Mouse (Mus musculus): Measurements from ENCODE around the gene Zc3hav1l. TPM values are rescaled to one million over a fixed set of nuclear protein-coding genes. Genes with fewer than 3 reads are reported as not detected.
A peak's percentile ranks its signal among the peaks of the same experiment; 100 is the strongest.

Zc3hav1l gene
- 8.1 and 10.2 TPM in 2 replicates for polyA plus RNA-seq (2014; fragmentation: Nextera tagmentation; extraction: Ambion mirVana)

- ATAC-seq (ENCODE audit: low FRiP score, low TSS enrichment) (peak; percentile 92), DNase-seq (peak; percentile 89)
- H3K4me3 ChIP-seq (replicated peaks; ENCODE audit: low read depth, low read length): peak within 1 kb of the TSS; percentile 78
- H3K27me3 ChIP-seq (ENCODE audit: control insufficient read depth, insufficient read depth, low read length): no peaks in the 10 kb centered on the region
- under 1% methylated on average over 68 of the region's 70 CpGs for WGBS
- peak within 1 kb of the TSS; percentile 96 for H3K27ac ChIP-seq (replicated peaks; ENCODE audit: low read depth, low read length)
- H3K4me1 ChIP-seq (ENCODE audit: control insufficient read depth, insufficient read depth, low read length): peaks cover 9% of the 10 kb centered on the region; the same call in 1 of the 2 replicates
- peaks cover 19% of the 10 kb centered on the region for H3K36me3 ChIP-seq (ENCODE audit: control insufficient read depth, insufficient read depth, low read length)
- H3K9me3 ChIP-seq (ENCODE audit: control insufficient read depth, low read length): no peaks in the 10 kb centered on the region
- peak within 1 kb of the TSS; percentile 76 for H3K4me2 ChIP-seq (ENCODE audit: low read length)
- H3K9ac ChIP-seq (replicated peaks; ENCODE audit: low read length): peak within 1 kb of the TSS; percentile 95
These were observed at the start of gene Zc3hav1l for GRCm38 (mm10) chr6:38298761-38299401. TSS of gene Zc3hav1l (minus strand) at chr6:38299259.

GRCm38 (mm10) chr6:38347875-38348274, 48.8 kb upstream of the Zc3hav1l start:
- ATAC-seq (ENCODE audit: low FRiP score, low TSS enrichment) (no peak), DNase-seq (no peak)
- no peak overlapping the region for H3K4me2 ChIP-seq (ENCODE audit: low read length)
- no peak overlapping the region for H3K9ac ChIP-seq (replicated peaks; ENCODE audit: low read length)
- H3K36me3 ChIP-seq (ENCODE audit: control insufficient read depth, insufficient read depth, low read length): no peaks in the 10 kb centered on the region
- no peaks in the 10 kb centered on the region for H3K4me1 ChIP-seq (ENCODE audit: control insufficient read depth, insufficient read depth, low read length)
- WGBS: 80% methylated on average over 5 of the region's 5 CpGs
- no peak overlapping the region for H3K27ac ChIP-seq (replicated peaks; ENCODE audit: low read depth, low read length)
- H3K9me3 ChIP-seq (ENCODE audit: control insufficient read depth, low read length): no peaks in the 10 kb centered on the region
- peaks cover 21% of the 10 kb centered on the region for H3K27me3 ChIP-seq (ENCODE audit: control insufficient read depth, insufficient read depth, low read length)
- no peak overlapping the region for H3K4me3 ChIP-seq (replicated peaks; ENCODE audit: low read depth, low read length)

- Histone ChIP-seq H3K9me3 (ENCODE audit: control insufficient read depth, low read length) (no peaks in the 10 kb centered on the region), H3K4me1 (ENCODE audit: control insufficient read depth, insufficient read depth, low read length) (no peaks in the 10 kb centered on the region), H3K36me3 (ENCODE audit: control insufficient read depth, insufficient read depth, low read length) (no peaks in the 10 kb centered on the region), H3K4me2 (ENCODE audit: low read length) (no peak overlapping the region), H3K9ac (replicated peaks; ENCODE audit: low read length) (no peak overlapping the region), H3K4me3 (replicated peaks; ENCODE audit: low read depth, low read length) (no peak overlapping the region), H3K27ac (replicated peaks; ENCODE audit: low read depth, low read length) (no peak overlapping the region), H3K27me3 (ENCODE audit: control insufficient read depth, insufficient read depth, low read length) (peaks cover 3% of the 10 kb centered on the region)
- WGBS: 54% methylated on average over 7 of the region's 7 CpGs
- ATAC-seq (ENCODE audit: low FRiP score, low TSS enrichment): no peak
- DNase-seq: no peak
These were observed 46.7 kb upstream of the Zc3hav1l start for GRCm38 (mm10) chr6:38345796-38346195.

- H3K4me3 ChIP-seq (replicated peaks; ENCODE audit: low read depth, low read length): no peak overlapping the region
- H3K4me1 ChIP-seq (ENCODE audit: control insufficient read depth, insufficient read depth, low read length): no peaks in the 10 kb centered on the region
- no peaks in the 10 kb centered on the region for H3K9me3 ChIP-seq (ENCODE audit: control insufficient read depth, low read length)
- ATAC-seq (ENCODE audit: low FRiP score, low TSS enrichment): no peak
- H3K9ac ChIP-seq (replicated peaks; ENCODE audit: low read length): no peak overlapping the region
- no peak for DNase-seq
- WGBS: 84% methylated on average over 7 of the region's 7 CpGs
- no peaks in the 10 kb centered on the region for H3K36me3 ChIP-seq (ENCODE audit: control insufficient read depth, insufficient read depth, low read length)
- H3K27me3 ChIP-seq (ENCODE audit: control insufficient read depth, insufficient read depth, low read length): no peaks in the 10 kb centered on the region
- no peak overlapping the region for H3K4me2 ChIP-seq (ENCODE audit: low read length)
- H3K27ac ChIP-seq (replicated peaks; ENCODE audit: low read depth, low read length): no peak overlapping the region
These were observed 45.1 kb upstream of the Zc3hav1l start for GRCm38 (mm10) chr6:38344006-38344670.

- Histone ChIP-seq H3K4me3 (replicated peaks; ENCODE audit: low read depth, low read length) (no peak overlapping the region), H3K9ac (replicated peaks; ENCODE audit: low read length) (no peak overlapping the region), H3K27ac (replicated peaks; ENCODE audit: low read depth, low read length) (no peak overlapping the region), H3K9me3 (ENCODE audit: control insufficient read depth, low read length) (no peaks in the 10 kb centered on the region), H3K36me3 (ENCODE audit: control insufficient read depth, insufficient read depth, low read length) (no peaks in the 10 kb centered on the region), H3K4me1 (ENCODE audit: control insufficient read depth, insufficient read depth, low read length) (no peaks in the 10 kb centered on the region), H3K4me2 (ENCODE audit: low read length) (no peak overlapping the region), H3K27me3 (ENCODE audit: control insufficient read depth, insufficient read depth, low read length) (no peaks in the 10 kb centered on the region)
- ATAC-seq (ENCODE audit: low FRiP score, low TSS enrichment): no peak
- no peak for DNase-seq
- WGBS: 62% methylated on average over 3 of the region's 3 CpGs
These were observed 44.5 kb upstream of the Zc3hav1l start for GRCm38 (mm10) chr6:38343581-38343980.

- no peak overlapping the region for H3K27ac ChIP-seq (replicated peaks; ENCODE audit: low read depth, low read length)
- no peaks in the 10 kb centered on the region for H3K36me3 ChIP-seq (ENCODE audit: control insufficient read depth, insufficient read depth, low read length)
- WGBS: 81% methylated on average over 8 of the region's 8 CpGs
- H3K27me3 ChIP-seq (ENCODE audit: control insufficient read depth, insufficient read depth, low read length): no peaks in the 10 kb centered on the region
- no peak overlapping the region for H3K4me3 ChIP-seq (replicated peaks; ENCODE audit: low read depth, low read length)
- no peaks in the 10 kb centered on the region for H3K4me1 ChIP-seq (ENCODE audit: control insufficient read depth, insufficient read depth, low read length)
- ATAC-seq (ENCODE audit: low FRiP score, low TSS enrichment) (no peak), DNase-seq (no peak)
- H3K9ac ChIP-seq (replicated peaks; ENCODE audit: low read length): no peak overlapping the region
- H3K9me3 ChIP-seq (ENCODE audit: control insufficient read depth, low read length): no peaks in the 10 kb centered on the region
- no peak overlapping the region for H3K4me2 ChIP-seq (ENCODE audit: low read length)
These were observed 43.6 kb upstream of the Zc3hav1l start for GRCm38 (mm10) chr6:38342666-38342992.

GRCm38 (mm10) chr6:38341751-38342665, 42.9 kb upstream of the Zc3hav1l start:
- H3K36me3 ChIP-seq (ENCODE audit: control insufficient read depth, insufficient read depth, low read length): no peaks in the 10 kb centered on the region
- no peaks in the 10 kb centered on the region for H3K9me3 ChIP-seq (ENCODE audit: control insufficient read depth, low read length)
- H3K4me2 ChIP-seq (ENCODE audit: low read length): no peak overlapping the region
- no peak overlapping the region for H3K9ac ChIP-seq (replicated peaks; ENCODE audit: low read length)
- no peaks in the 10 kb centered on the region for H3K27me3 ChIP-seq (ENCODE audit: control insufficient read depth, insufficient read depth, low read length)
- DNase-seq: no peak
- H3K27ac ChIP-seq (replicated peaks; ENCODE audit: low read depth, low read length): no peak overlapping the region
- ATAC-seq (ENCODE audit: low FRiP score, low TSS enrichment): no peak
- H3K4me3 ChIP-seq (replicated peaks; ENCODE audit: low read depth, low read length): no peak overlapping the region
- WGBS: 77% methylated on average over 11 of the region's 11 CpGs
- H3K4me1 ChIP-seq (ENCODE audit: control insufficient read depth, insufficient read depth, low read length): no peaks in the 10 kb centered on the region

GRCm38 (mm10) chr6:38339078-38339477, 40.0 kb upstream of the Zc3hav1l start:
- no peaks in the 10 kb centered on the region for H3K9me3 ChIP-seq (ENCODE audit: control insufficient read depth, low read length)
- no peaks in the 10 kb centered on the region for H3K36me3 ChIP-seq (ENCODE audit: control insufficient read depth, insufficient read depth, low read length)
- H3K4me3 ChIP-seq (replicated peaks; ENCODE audit: low read depth, low read length): no peak overlapping the region
- no peaks in the 10 kb centered on the region for H3K27me3 ChIP-seq (ENCODE audit: control insufficient read depth, insufficient read depth, low read length)
- DNase-seq (no peak), ATAC-seq (ENCODE audit: low FRiP score, low TSS enrichment) (no peak)
- 74% methylated on average over 2 of the region's 2 CpGs for WGBS
- no peak overlapping the region for H3K9ac ChIP-seq (replicated peaks; ENCODE audit: low read length)
- no peak overlapping the region for H3K27ac ChIP-seq (replicated peaks; ENCODE audit: low read depth, low read length)
- no peaks in the 10 kb centered on the region for H3K4me1 ChIP-seq (ENCODE audit: control insufficient read depth, insufficient read depth, low read length)
- H3K4me2 ChIP-seq (ENCODE audit: low read length): no peak overlapping the region

Measured in midbrain, embryonic 14.5 days (tissue).